Mouse (Mus musculus) embryo, embryonic 10.5 days (tissue): Measurements from ENCODE around the gene Ric8a.
"Not testable (repeated sequence)": the region's sequence is repeated elsewhere in the genome, so short reads cannot be mapped to it uniquely, and the experiment has no call there.

Experiments used
- DNase-seq: peaks from one replicate; pipeline ENCODE4 v3.0.0-alpha.2; 2015; ENCODE audit warnings: low spot score

Ric8a gene

GRCm38 (mm10) chr7:140890636-140891035 is 33.9 kb downstream of the Ric8a start:
- DNase-seq: not testable (repeated sequence)

- no peak for DNase-seq
These were observed 37.3 kb downstream of the Ric8a start for GRCm38 (mm10) chr7:140894031-140894430.

- DNase-seq: no peak
These were observed 37.9 kb downstream of the Ric8a start for GRCm38 (mm10) chr7:140894611-140895010.

- DNase-seq: no peak
These were observed 41.1 kb downstream of the Ric8a start for GRCm38 (mm10) chr7:140897863-140898262.

- no peak for DNase-seq
These were observed 42.4 kb downstream of the Ric8a start for GRCm38 (mm10) chr7:140899121-140899520.

- no peak for DNase-seq
These were observed 43.5 kb downstream of the Ric8a start, which contains the start of gene Cox8b for GRCm38 (mm10) chr7:140900220-140900619. TSS of gene Cox8b (minus strand) at chr7:140900446.

GRCm38 (mm10) chr7:140902036-140902875 is 45.5 kb downstream of the Ric8a start:
- no peak for DNase-seq

GRCm38 (mm10) chr7:140903212-140903611 is 46.5 kb downstream of the Ric8a start:
- DNase-seq: peak; percentile 89

- DNase-seq: no peak
These were observed 48.9 kb downstream of the Ric8a start for GRCm38 (mm10) chr7:140905642-140906081.

GRCm38 (mm10) chr7:140907131-140907530 is 50.4 kb downstream of the Ric8a start:
- no peak for DNase-seq

- DNase-seq: no peak
These were observed 50.9 kb downstream of the Ric8a start for GRCm38 (mm10) chr7:140907697-140908096.

- DNase-seq: no peak
These were observed 51.4 kb downstream of the Ric8a start for GRCm38 (mm10) chr7:140908181-140908580.

- peak; percentile 93 for DNase-seq
These were observed 51.9 kb downstream of the Ric8a start for GRCm38 (mm10) chr7:140908634-140909107.

- no peak for DNase-seq
These were observed 55.5 kb downstream of the Ric8a start for GRCm38 (mm10) chr7:140912293-140912692.

GRCm38 (mm10) chr7:140912846-140913482 is 56.2 kb downstream of the Ric8a start:
- DNase-seq: no peak
